Mouse (Mus musculus) right cerebral cortex, postnatal 10 days (tissue): ENCODE data around the gene Ntrk3.
A peak's percentile ranks its signal among the peaks of the same experiment; 100 is the strongest.

Experiments
- DNase-seq, 2 experiments: peaks; one replicate each; pipeline ENCODE4 v3.0.0; 2021; ENCODE audit warnings: low spot score in 2 of 2

The Ntrk3 gene

GRCm38 (mm10) chr7:78443373-78444036, 294.3 kb downstream of the Ntrk3 start:
- no peak for DNase-seq

DNA sequence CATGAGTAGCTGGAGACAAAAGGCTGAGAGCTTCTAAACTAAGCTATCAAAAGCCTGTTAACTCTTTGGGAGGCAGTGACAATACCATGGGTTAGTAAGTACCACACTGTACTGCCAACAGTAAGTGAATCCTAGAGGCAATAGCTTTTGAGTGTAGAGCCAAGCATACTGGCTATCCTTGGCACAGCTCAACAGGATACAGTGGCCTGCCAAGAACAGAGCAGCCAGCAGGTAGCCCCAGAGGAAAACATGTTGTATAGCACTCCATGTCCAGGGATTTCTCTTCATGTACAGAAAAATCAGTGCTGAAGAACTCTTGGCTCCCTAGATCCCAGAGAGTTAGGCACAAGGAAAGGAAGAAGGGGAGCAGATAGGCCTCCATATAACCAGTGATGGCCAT, 296.1 kb downstream of the Ntrk3 start:
- no peak for DNase-seq

GRCm38 (mm10) chr7:78440896-78441295, 296.9 kb downstream of the Ntrk3 start:
- DNase-seq, result no peak

DNA sequence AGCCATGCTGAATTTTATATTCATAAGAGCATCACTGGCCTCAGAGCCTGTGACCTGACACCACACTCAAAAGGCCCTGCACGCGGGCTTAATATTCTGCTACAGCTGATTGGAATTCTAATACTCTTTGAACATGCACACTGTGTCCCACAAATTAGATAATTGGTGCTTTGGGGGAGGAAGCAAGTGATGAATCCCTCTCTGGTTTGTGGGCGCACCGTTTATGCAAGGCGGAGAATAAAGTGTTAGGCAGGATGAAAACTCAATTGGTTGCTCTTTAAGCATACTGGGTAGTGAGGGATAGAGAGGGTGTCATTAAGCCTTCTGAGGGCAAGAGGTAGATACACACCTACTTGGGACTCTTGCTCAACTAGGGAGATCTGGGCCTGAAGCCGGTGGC, 297.3 kb downstream of the Ntrk3 start:
- no peak for DNase-seq

DNA sequence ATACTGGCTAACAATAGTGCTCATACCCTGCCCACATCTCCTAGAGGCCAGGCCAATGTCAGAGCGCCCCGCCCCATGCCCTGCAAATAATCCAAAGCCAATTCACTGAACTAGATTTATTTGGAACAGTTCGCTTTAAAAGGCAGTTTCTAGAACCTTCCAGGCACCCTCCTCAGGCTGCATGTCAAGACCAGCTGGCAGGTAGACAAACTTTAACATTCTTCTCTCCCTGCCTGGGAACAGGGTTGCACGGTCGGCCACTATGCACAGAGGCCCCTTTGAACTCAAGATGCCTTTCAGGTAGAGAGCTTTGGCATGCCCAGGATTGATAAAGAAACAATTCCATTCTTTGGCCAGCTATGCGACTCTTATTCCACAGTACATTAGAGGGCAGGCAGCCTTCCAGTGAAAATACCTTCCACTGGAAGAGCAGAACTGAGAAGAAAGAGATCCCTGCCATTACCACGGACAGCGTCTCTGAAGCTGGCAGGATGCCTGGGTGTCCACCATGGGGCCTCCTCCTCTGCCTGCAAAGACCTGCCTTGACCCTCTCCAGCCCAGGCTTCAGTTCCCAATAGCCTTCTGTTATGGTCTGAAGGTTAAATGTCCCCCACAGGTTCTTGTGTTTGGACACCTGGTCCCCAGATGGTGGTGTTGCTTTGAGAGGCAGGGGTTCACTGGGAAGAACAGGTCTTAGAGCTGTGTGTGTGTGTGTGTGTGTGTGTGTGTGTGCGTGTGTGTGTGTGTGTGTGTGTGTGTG, 298.3 kb downstream of the Ntrk3 start:
- peak; percentile 58 to 59 for DNase-seq

GRCm38 (mm10) chr7:78433617-78434144, 304.1 kb downstream of the Ntrk3 start:
- no peak for DNase-seq

- DNase-seq, result no peak
These were observed 306.2 kb downstream of the Ntrk3 start for GRCm38 (mm10) chr7:78431611-78432010.

GRCm38 (mm10) chr7:78412172-78412571, 325.6 kb downstream of the Ntrk3 start:
- DNase-seq, result no peak

DNA sequence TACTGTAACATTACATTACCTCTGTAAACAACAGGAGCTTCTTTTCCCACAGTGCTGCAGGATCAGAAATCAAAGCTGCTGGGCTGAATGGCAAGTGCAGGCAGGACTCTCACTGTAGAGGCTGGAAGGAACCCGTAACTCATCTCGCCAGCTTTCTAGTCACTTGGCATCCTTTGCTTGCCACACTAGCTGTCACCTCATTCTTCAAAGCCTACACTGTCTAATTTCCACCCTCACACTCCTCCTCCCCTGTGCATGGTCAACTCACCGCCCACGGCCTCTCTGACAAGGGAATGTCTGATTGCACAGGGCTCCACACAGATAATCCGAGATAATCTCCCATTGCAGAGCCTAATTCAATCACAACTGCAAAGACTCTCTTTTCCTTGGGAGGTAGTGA, 327.8 kb downstream of the Ntrk3 start:
- DNase-seq, result no peak

- DNase-seq, result no peak
These were observed 331.0 kb downstream of the Ntrk3 start for GRCm38 (mm10) chr7:78406641-78407291.

- DNase-seq, result no peak
These were observed 333.3 kb downstream of the Ntrk3 start for GRCm38 (mm10) chr7:78404481-78404880.

GRCm38 (mm10) chr7:78402495-78402894, 335.3 kb downstream of the Ntrk3 start:
- DNase-seq, result no peak

DNA sequence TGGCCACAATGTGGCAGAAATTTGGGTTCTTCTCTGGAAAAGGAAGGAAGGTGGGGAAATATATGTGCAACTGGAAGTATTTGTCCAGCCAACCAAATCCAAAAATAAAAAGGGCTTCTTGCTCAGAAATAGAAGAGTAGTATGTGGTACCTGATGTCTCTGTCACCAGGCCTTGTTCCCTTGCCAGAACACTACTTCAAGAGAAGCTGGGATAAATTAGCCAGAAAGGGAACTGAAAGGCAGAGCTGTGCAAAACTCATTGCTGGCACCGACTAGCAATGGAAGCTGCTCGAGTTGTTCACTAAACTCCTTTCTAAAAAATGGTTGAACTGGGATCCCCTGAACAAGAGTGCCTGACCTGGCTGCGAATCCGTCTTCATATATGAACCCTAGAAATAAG, 337.6 kb downstream of the Ntrk3 start:
- DNase-seq, result no peak

DNA sequence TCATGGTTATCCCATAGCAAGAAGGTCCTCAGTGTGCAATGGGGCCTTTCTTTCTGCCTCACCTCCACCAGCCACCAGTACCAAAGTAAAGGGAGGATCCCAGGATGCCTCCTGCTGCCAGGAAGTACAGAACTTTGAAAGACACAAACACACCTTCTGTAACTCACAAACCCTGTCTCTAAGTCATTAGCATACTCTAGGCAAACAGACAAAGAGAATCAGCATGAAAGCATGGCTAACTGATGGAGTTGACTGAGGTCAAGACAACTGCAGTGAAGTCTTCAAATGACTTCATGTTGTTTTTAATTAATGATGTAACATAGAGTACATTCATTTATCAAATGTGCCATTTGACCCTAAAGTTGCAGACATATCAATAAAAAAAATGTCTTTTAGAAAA, 339.4 kb downstream of the Ntrk3 start:
- no peak for DNase-seq

DNA sequence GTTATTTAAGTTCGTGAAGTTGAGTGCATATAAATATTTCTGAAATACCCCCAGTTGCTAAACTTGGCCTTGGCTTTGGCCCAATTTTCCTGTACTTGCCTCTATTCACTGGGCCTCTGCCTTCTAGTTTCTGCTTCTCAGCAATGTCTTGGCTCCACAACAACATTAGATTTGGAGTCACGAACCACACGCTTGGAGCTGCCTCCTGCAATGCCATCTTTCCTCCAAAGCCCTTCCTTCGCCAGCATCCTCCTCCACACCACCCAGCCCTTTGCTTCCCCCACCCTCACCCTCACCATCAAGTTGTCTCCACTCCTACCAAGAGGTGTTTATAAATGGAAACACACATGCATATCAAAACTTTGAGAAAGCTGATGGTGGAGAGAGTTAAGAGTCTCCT, 340.6 kb downstream of the Ntrk3 start:
- peak in 1 of 2 experiments; percentile 44 for DNase-seq

- peak; percentile 57 to 66 for DNase-seq
These were observed 347.8 kb downstream of the Ntrk3 start for GRCm38 (mm10) chr7:78390019-78390418.

GRCm38 (mm10) chr7:78388101-78388500, 349.7 kb downstream of the Ntrk3 start:
- no peak for DNase-seq

GRCm38 (mm10) chr7:78385971-78386370, 351.8 kb downstream of the Ntrk3 start:
- peak; percentile 49 to 65 for DNase-seq

DNA sequence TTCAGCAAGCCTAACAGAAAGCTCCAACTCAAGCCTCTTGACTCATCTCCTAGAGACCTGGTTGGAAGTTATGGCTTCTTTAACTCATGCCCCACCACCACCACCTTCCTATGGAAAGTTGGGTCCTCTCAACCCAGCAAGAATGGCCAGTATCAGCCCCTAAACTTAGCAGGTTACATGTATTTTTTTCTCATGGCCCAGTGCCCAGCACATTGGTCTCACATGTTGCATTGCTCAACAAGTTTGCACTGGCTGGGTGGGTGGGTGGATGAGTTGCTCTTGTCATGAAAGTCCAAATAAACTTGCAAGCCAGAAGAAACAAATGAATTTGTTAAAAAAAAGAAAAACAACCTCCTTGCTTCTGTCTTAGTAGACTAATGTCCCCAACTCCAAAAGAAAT, 353.7 kb downstream of the Ntrk3 start:
- DNase-seq, result no peak

DNA sequence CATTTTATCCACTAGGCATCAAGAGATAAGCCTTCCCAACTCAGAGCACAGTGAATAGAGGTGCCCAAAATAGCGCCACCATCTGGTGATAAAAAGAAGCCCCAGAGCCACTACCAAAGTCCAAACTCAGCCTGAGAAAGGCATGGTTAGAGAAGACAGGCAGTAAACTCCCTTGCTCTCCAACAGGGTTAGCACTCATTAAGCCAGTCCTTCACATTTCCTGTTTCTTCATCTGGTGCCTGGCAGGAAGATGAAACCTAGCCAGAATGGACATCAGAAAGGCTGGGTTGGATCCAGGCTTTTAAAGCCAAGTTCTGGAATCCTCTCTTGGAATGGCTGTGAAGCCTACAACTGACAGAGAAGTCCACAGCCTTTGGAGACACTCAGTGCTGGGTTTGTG, 355.7 kb downstream of the Ntrk3 start:
- DNase-seq, result no peak

- no peak for DNase-seq
These were observed 358.0 kb downstream of the Ntrk3 start for GRCm38 (mm10) chr7:78379784-78380183.

- DNase-seq, result no peak
These were observed 359.5 kb downstream of the Ntrk3 start for GRCm38 (mm10) chr7:78378306-78378705.

DNA sequence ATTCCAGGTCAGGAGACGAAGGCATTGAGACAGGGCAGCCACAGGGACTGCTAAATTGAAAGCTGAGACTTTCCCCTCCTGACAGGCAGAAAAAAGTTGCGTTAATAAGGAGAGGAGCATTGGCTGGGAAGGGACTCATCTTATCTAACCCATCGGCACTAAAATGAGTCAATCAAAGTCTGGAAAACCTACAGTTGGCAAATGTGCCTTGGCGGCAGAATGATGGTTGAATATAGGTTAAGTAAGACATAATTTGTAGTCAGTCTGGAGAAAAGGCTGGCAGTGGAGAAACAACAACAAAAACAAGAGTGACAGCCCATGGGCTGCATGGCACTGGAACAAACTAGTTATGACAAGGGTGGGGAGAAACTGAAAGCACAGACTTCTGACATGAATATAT, 360.9 kb downstream of the Ntrk3 start:
- DNase-seq, result no peak
